Mouse (Mus musculus) erythroblast, embryonic 14.5 days (primary cell): ENCODE data around the gene Fam129a. TPM values are rescaled to one million over a fixed set of nuclear protein-coding genes. Genes with fewer than 3 reads are reported as not detected.

ENCODE experiments used
- H3K27me3 ChIP-seq: 2 replicates; pipeline ENCODE4 v1.6.1; 2012; ENCODE audit warnings: inconsistent platforms; ENCODE audit not compliant: control insufficient read depth
- H3K36me3 ChIP-seq: 2 replicates; pipeline ENCODE4 v1.6.1; 2012; ENCODE audit warnings: mild to moderate bottlenecking, inconsistent platforms; ENCODE audit not compliant: control insufficient read depth
- H3K4me1 ChIP-seq: 2 replicates; pipeline ENCODE4 v1.6.1; 2012; ENCODE audit warnings: inconsistent platforms; ENCODE audit not compliant: control insufficient read depth
- H3K4me3 ChIP-seq: replicated peaks from 2 replicates; pipeline ENCODE3; 2012; ENCODE audit warnings: moderate library complexity, mild to moderate bottlenecking, inconsistent platforms
- H3K9me3 ChIP-seq: 2 replicates; pipeline ENCODE4 v1.6.1; 2012; ENCODE audit warnings: low read length, inconsistent platforms, mixed read lengths; ENCODE audit not compliant: control insufficient read depth
- GATA1 ChIP-seq: IDR thresholded peaks from 2 replicates; pipeline ENCODE4 v1.6.1; 2012; ENCODE audit warnings: low read length, inconsistent platforms, mixed read lengths
- TAL1 ChIP-seq: IDR thresholded peaks from 3 replicates; pipeline ENCODE4 v1.6.1; 2012; ENCODE audit warnings: low read length, inconsistent platforms, mixed read lengths
- polyA plus RNA-seq: library from polyadenylated mRNA; stranded (reverse); fragments of >175 nt; gene quantifications from 2 replicates; pipeline ENCODE4 v1.2.3, GENCODE M21; 2012

The Fam129a gene
- polyA plus RNA-seq, 1 experiment: 0.06 TPM

- no peaks in the 10 kb centered on the region for H3K9me3 ChIP-seq
- no peaks in the 10 kb centered on the region for H3K27me3 ChIP-seq
- no peaks in the 10 kb centered on the region for H3K4me1 ChIP-seq
- H3K36me3 ChIP-seq: no peaks in the 10 kb centered on the region
- H3K4me3 ChIP-seq: no peak overlapping the region
- no peak for TF ChIP-seq GATA1
- no peak for TF ChIP-seq TAL1
Observed at GRCm38 (mm10) chr1:151563401-151563800, 7.6 kb upstream of the Fam129a start.

- Histone ChIP-seq H3K27me3 (no peaks in the 10 kb centered on the region), H3K36me3 (no peaks in the 10 kb centered on the region), H3K4me1 (no peaks in the 10 kb centered on the region), H3K4me3 (no peak overlapping the region), H3K9me3 (no peaks in the 10 kb centered on the region)
- TF ChIP-seq GATA1 (no peak), TAL1 (no peak)
Observed at GRCm38 (mm10) chr1:151563893-151564292, 7.1 kb upstream of the Fam129a start.

GRCm38 (mm10) chr1:151564377-151564776 lies 6.6 kb upstream of the Fam129a start:
- Histone ChIP-seq H3K36me3 (no peaks in the 10 kb centered on the region), H3K9me3 (no peaks in the 10 kb centered on the region), H3K4me3 (no peak overlapping the region), H3K4me1 (no peaks in the 10 kb centered on the region), H3K27me3 (no peaks in the 10 kb centered on the region)
- no peak for TF ChIP-seq TAL1
- TF ChIP-seq GATA1: no peak

GRCm38 (mm10) chr1:151568682-151569081 lies 2.3 kb upstream of the Fam129a start:
- peaks cover 16% of the 10 kb centered on the region for H3K27me3 ChIP-seq
- no peaks in the 10 kb centered on the region for H3K36me3 ChIP-seq
- no peak overlapping the region for H3K4me3 ChIP-seq
- TF ChIP-seq TAL1: no peak
- no peak for TF ChIP-seq GATA1
- no peaks in the 10 kb centered on the region for H3K9me3 ChIP-seq
- H3K4me1 ChIP-seq: peaks cover 8% of the 10 kb centered on the region

- H3K4me1 ChIP-seq: peaks cover 8% of the 10 kb centered on the region
- no peak for TF ChIP-seq TAL1
- no peak for TF ChIP-seq GATA1
- H3K36me3 ChIP-seq: no peaks in the 10 kb centered on the region
- H3K27me3 ChIP-seq: peaks cover 16% of the 10 kb centered on the region
- H3K4me3 ChIP-seq: peak overlapping the region; percentile 50
- no peaks in the 10 kb centered on the region for H3K9me3 ChIP-seq
Observed at GRCm38 (mm10) chr1:151571838-151572578, 1.0 kb downstream of the Fam129a start.

- TF ChIP-seq GATA1 (no peak), TAL1 (no peak)
- Histone ChIP-seq H3K4me1 (peaks cover 8% of the 10 kb centered on the region), H3K4me3 (no peak overlapping the region), H3K9me3 (no peaks in the 10 kb centered on the region), H3K36me3 (no peaks in the 10 kb centered on the region), H3K27me3 (peaks cover 16% of the 10 kb centered on the region)
Observed at GRCm38 (mm10) chr1:151572601-151573320, 1.8 kb downstream of the Fam129a start.

- H3K27me3 ChIP-seq: no peaks in the 10 kb centered on the region
- H3K4me3 ChIP-seq: no peak overlapping the region
- no peak for TF ChIP-seq GATA1
- no peak for TF ChIP-seq TAL1
- no peaks in the 10 kb centered on the region for H3K4me1 ChIP-seq
- H3K9me3 ChIP-seq: no peaks in the 10 kb centered on the region
- no peaks in the 10 kb centered on the region for H3K36me3 ChIP-seq
Observed at GRCm38 (mm10) chr1:151580200-151580982, 9.4 kb downstream of the Fam129a start.

GRCm38 (mm10) chr1:151581454-151581853 lies 10.5 kb downstream of the Fam129a start:
- TF ChIP-seq TAL1 (no peak), GATA1 (no peak)
- H3K9me3 ChIP-seq: no peaks in the 10 kb centered on the region
- no peaks in the 10 kb centered on the region for H3K4me1 ChIP-seq
- H3K27me3 ChIP-seq: no peaks in the 10 kb centered on the region
- no peaks in the 10 kb centered on the region for H3K36me3 ChIP-seq
- H3K4me3 ChIP-seq: no peak overlapping the region

GRCm38 (mm10) chr1:151581977-151582376 lies 11.0 kb downstream of the Fam129a start:
- Histone ChIP-seq H3K36me3 (no peaks in the 10 kb centered on the region), H3K27me3 (no peaks in the 10 kb centered on the region), H3K4me1 (no peaks in the 10 kb centered on the region), H3K4me3 (no peak overlapping the region), H3K9me3 (no peaks in the 10 kb centered on the region)
- TF ChIP-seq TAL1: no peak
- no peak for TF ChIP-seq GATA1
